Mouse (Mus musculus) megakaryocyte, adult 5-6 weeks (primary cell): ENCODE measurements around the gene Oca2. TPM values are rescaled to one million over a fixed set of nuclear protein-coding genes. Genes with fewer than 3 reads are reported as not detected.

Source experiments
- ATAC-seq: 2 replicates; pipeline ENCODE4 v1.8.0; 2016; ENCODE audit warnings: mild to moderate bottlenecking, inconsistent platforms; ENCODE audit not compliant: poor library complexity, severe bottlenecking
- total RNA-seq, 2 experiments: library from RNA; stranded (forward) in 1 of 2; stranded (reverse) in 1 of 2; fragments of 153-499, 151-499 nt in 1 of 2; fragments of 221-1000, 200-1000 nt in 1 of 2; gene quantifications; 2 replicates each; pipeline versions ENCODE4 v1.2.3 to v1.2.4; 2015 to 2017

Gene Oca2
- total RNA-seq, 2 experiments from 2014 or later: not detected

DNA sequence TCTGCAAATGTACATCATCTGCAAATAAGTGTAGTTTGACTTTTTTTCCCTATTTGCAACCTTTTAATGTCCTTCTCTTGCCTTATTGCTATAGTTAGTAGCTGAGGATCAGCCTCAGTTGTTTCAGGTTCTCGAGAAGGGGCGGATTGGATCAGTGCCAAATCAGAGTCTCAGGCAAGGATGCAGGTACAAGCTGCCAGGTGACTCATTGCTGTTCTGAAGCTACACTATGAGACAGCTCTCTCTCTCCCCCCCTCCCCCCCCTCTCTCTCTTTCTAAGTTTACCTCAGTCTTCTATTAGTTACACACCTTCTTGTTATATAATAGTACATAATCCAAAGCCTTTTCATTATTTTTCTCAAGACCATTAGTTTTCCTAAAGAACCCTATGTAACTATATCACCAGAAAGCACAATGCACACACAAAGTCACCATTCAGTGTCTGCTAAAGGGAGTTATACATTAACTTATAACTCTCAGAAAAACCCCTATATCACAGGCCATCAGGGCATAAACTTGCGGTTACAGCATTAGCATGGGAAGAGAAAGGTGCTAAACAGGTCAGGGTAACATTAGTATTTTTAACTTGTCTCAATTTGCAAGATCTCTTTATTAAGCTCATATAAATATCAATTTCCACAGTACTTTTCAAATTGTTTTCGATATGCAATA is 142.3 kb downstream of the Oca2 start:
- no peak for ATAC-seq

- ATAC-seq: no peak
Measured at GRCm38 (mm10) chr7:56382706-56383105, 143.1 kb downstream of the Oca2 start.

GRCm38 (mm10) chr7:56388295-56388694 is 148.7 kb downstream of the Oca2 start:
- ATAC-seq: no peak

DNA sequence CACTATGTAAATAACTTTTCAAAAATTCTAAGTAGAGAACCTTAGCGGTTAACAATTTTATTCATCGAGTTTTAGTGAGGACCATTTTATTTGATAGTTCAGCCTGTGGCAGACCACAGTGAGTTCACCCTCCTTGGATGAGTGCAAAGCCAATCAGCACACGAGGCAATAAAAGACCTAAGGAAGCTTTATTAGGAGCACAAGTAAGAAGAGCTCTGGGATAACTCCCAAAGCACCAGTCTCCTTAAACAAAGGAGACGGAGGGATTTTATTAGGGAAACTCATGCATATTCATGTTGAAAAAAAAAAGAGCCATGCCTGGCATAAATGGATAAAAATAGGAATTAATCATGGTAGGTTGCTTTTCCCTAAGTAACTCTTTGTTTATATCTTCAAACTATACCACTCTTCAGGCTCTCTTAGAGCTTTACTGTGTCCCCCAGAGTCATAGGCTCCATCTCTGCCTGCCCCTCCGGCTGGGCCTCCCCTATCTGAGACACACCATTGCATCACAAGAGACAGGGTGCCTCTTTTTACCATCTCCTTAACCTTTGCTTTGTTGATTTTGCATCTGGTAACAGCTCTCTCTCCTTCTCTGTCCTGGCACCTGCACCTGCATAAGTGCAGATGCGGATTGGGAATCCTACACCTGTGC is 178.7 kb downstream of the Oca2 start:
- no peak for ATAC-seq

DNA sequence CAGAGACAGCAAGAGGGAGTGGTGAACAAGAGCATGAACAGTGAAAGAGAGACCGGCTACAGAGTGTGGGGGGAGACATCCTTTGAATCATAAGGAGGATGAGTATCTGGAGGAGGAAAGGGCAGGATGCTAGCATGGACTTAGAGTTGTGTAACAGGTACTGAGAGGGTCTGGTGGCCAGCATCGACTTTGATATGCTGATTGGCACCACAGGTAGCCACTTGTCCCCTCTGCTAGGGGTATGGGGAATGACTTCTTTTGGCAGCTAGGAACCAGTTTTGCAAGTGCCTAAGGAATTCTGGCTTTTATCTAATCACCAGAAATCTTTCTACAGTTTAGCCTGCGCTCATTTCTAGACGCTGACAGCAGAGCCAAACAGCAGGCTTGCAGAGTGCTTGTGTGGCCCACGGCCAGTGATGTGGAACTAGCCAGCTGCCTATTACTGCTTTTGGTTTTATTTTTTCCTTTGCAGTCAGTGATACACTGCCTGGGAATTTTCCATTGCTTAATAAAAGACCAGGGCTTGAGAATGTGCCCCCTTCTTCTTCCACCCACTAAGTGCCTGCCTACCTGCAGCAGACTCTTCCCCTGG is 179.8 kb downstream of the Oca2 start:
- ATAC-seq: no peak

GRCm38 (mm10) chr7:56421946-56422345 is 182.4 kb downstream of the Oca2 start:
- ATAC-seq: no peak

- ATAC-seq: no peak
Measured at GRCm38 (mm10) chr7:56423548-56423947, 184.0 kb downstream of the Oca2 start.

- ATAC-seq: no peak
Measured at GRCm38 (mm10) chr7:56460814-56461520, 221.4 kb downstream of the Oca2 start.

DNA sequence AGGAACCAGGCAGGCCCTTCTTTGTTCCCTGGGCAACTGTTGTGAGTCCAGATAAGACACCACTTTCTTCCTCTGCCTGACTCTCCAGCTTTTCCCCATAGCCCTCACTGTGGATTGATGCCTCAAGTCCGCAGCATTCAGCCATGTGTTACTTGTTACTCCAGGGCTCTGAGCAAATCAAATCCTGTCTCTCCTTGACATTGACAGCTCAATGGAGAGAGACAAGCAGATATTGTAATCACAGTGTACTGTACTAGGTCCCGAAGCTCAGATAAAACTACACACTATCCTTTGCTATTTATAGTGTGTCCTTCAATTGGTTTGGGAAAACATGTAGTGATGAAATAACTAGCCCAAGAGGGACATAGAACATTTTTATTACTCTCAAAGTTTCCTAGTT is 258.7 kb downstream of the Oca2 start:
- ATAC-seq: no peak

- no peak for ATAC-seq
Measured at GRCm38 (mm10) chr7:56499319-56499718, 259.8 kb downstream of the Oca2 start.

DNA sequence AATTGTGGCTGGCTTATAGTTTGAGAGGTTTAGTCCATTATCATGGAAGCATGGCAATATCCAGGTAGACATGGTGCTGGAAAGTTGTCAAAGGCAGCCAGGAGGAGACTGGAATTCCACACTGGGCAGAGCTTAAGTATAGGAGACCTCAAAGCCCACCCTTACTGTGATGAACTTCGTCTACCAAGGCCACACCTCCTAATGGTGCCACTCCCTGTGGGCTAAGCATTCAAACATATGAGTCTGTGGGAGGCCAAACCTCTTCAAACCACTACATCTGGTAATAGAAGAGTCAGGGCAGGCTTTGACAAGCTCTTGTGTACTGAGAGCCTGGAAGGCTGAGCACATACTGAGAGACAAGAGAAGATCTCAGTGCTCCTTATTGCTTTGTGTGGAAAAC is 260.2 kb downstream of the Oca2 start:
- no peak for ATAC-seq

DNA sequence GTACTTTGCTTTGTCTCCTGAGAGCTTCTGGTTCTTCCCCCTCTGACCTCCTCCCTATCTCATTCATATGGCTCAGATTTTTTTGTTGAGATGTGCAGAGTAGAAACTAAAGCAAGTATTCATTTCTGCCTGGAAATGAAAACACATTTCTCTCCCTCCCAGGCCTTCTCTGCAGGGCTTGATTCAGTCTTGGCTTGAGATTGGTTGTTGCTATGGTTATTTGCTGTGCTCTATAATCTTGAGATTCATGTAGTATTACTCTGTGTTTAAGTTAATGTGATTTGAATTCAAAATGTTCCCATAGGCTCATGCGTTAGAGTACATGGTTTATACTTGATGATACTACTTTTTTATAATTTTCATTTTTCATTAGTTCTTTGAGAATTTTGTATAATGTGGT is 260.9 kb downstream of the Oca2 start:
- no peak for ATAC-seq

DNA sequence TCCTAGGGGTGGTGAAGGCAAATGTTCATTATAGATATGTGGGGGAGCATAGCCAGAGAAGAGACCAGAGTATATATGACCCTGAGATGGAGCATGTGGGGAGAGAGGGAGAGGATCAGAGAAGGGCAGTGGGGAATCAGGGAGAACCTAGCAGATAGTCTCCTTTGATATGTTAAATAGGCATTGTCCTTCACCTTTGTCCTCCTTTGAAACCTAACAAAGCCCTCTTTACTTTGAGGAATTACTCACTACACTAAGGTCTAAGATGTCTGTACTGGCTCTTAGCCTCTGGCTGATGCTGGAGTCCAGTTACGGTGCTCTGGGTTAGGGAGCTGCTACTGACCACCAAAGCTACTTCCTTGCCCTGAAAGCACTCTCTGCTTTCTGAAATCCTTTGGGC is 279.0 kb downstream of the Oca2 start:
- no peak for ATAC-seq

DNA sequence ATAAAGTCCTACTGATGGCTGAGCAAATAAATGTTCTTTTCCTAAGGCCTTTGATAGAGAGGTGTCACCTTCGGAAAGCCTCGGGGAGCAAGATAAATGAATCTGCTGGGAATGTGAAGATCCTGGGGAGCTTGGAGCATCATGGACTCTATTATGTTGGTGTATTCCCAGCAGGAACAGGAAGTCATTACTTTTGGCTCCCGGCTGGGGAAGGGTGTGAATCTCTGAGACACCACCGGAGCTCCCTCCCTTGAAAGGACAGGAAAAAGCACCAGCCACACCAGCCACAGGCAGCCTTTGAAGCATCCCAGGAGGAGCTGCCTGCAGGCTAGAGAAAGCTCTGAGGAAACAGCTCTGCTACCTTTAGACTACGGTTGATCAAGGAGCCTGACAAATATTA is 280.2 kb downstream of the Oca2 start:
- ATAC-seq: no peak

- no peak for ATAC-seq
Measured at GRCm38 (mm10) chr7:56534856-56535255, 295.3 kb downstream of the Oca2 start.

GRCm38 (mm10) chr7:56549226-56549625 is 309.7 kb downstream of the Oca2 start:
- no peak for ATAC-seq

DNA sequence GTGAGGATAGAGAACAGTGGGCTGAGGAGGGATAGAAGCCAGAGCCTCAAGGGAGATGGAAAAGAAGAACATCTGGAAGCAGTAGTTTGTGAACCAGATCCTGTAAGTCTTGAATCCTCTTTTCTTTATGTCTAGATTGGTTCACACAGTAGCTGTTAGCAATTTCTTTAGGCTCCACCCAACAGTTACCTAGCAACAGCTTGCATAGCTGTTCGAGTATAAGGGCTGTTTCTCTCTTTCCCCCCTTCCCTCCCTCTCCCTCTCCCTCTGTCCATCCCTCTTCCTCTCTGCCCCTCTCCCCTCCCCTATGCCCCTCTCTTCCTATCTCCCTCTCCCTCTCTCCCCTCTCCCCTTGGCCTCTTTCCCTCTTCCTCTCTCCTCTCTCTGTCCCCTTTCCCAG is 312.2 kb downstream of the Oca2 start:
- no peak for ATAC-seq

Other genes with a start within 250 kb of the Oca2 start
- 0.67 and 0.96 TPM in 2 replicates for gene Nipa1, start 219.8 kb upstream of the Oca2 start, total RNA-seq (2015)
- gene Nipa1, start 219.8 kb upstream of the Oca2 start, total RNA-seq (2017): 0.44 and 2.1 TPM in 2 replicates
- gene Herc2, start 189.6 kb upstream of the Oca2 start, total RNA-seq (2015): 18.2 and 20.6 TPM in 2 replicates
- 30.8 and 32.3 TPM in 2 replicates for gene Herc2, start 189.6 kb upstream of the Oca2 start, total RNA-seq (2017)